Mouse (Mus musculus): ENCODE results near the gene Prelid1. TPM values are rescaled to one million over a fixed set of nuclear protein-coding genes. Genes with fewer than 3 reads are reported as not detected.

The Prelid1 gene
- polyA plus RNA-seq, 2 experiments: 130 to 238 TPM

DNA sequence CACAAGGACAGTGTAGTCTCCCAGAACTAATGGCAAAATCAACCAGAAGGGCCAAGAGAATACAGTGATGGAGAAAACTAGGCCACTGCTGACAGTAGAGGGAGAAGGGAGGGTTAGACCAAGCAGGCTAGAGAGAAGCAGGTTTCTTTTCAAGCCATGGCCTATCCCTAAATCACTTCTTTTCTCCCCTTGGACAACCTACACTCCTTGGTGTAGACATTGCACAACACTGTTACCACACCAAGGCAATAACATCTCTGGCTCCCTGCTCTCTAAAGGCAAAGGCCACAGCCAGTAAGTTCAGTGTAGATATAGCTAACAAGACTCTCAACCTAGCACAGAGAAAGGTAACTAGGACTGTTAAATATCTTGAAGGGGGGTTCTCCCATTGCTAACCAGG lies 40.8 kb downstream of the Prelid1 start:
- TF ChIP-seq CTCF (IDR thresholded peaks at IDR 0.05; ENCODE audit: low read depth) (no peak), EP300 (IDR thresholded peaks at IDR 0.05; ENCODE audit: low read depth) (no peak)
- H3K4me2 ChIP-seq (ENCODE audit: low read depth): peak overlapping the region; percentile 97
- ATAC-seq (ENCODE audit: insufficient read depth) (no peak), DNase-seq (ENCODE audit: low read depth in 3 of 3, low spot score in 3 of 3) (no peak)
- H3K27ac ChIP-seq: no peak overlapping the region; the same call in 1 of the 2 replicates
- H3K4me3 ChIP-seq (ENCODE audit: insufficient read depth in 1 of 2, low read depth in 2 of 2, low read length in 2 of 2): peak overlapping the region; percentile 72 to 99
- no peaks in the 10 kb centered on the region for H3K27me3 ChIP-seq (ENCODE audit: control insufficient read depth, insufficient read depth, low read length)
- H3K36me3 ChIP-seq (replicated peaks; ENCODE audit: control insufficient read depth, insufficient read depth, low read depth): peaks cover 19% of the 10 kb centered on the region
- no peaks in the 10 kb centered on the region for H3K9me3 ChIP-seq (ENCODE audit: control insufficient read depth, low read length)
- peaks cover 12 to 16% of the 10 kb centered on the region in 2 experiments for H3K4me1 ChIP-seq (replicated peaks; ENCODE audit: control insufficient read depth in 2 of 2, insufficient read depth in 2 of 2, low read length in 1 of 2)
- peak overlapping the region; percentile 98 for H3K9ac ChIP-seq (replicated peaks)

GRCm38 (mm10) chr13:55361974-55362452 lies 41.7 kb downstream of the Prelid1 start:
- DNase-seq (ENCODE audit: low read depth in 3 of 3, low spot score in 3 of 3) (peak in 1 of 3 experiments; percentile 16), ATAC-seq (ENCODE audit: insufficient read depth) (peak; percentile 51)
- H3K4me3 ChIP-seq (ENCODE audit: insufficient read depth in 1 of 2, low read depth in 2 of 2, low read length in 2 of 2): peak overlapping the region; percentile 72 to 99
- H3K4me1 ChIP-seq (replicated peaks; ENCODE audit: control insufficient read depth in 2 of 2, insufficient read depth in 2 of 2, low read length in 1 of 2): peaks cover 15 to 16% of the 10 kb centered on the region in 2 experiments
- H3K27ac ChIP-seq: peak overlapping the region; percentile 97
- no peaks in the 10 kb centered on the region for H3K9me3 ChIP-seq (ENCODE audit: control insufficient read depth, low read length)
- no peak for TF ChIP-seq EP300 (IDR thresholded peaks at IDR 0.05; ENCODE audit: low read depth)
- no peak for TF ChIP-seq CTCF (IDR thresholded peaks at IDR 0.05; ENCODE audit: low read depth)
- under 1% methylated on average over 32 of the region's 32 CpGs for WGBS (ENCODE audit: insufficient replicate concordance)
- no peaks in the 10 kb centered on the region for H3K27me3 ChIP-seq (ENCODE audit: control insufficient read depth, insufficient read depth, low read length)
- H3K36me3 ChIP-seq (replicated peaks; ENCODE audit: control insufficient read depth, insufficient read depth, low read depth): peaks cover 19% of the 10 kb centered on the region
- peak overlapping the region; percentile 98 for H3K9ac ChIP-seq (replicated peaks)
- peak overlapping the region; percentile 97 for H3K4me2 ChIP-seq (ENCODE audit: low read depth)

- WGBS (ENCODE audit: insufficient replicate concordance): under 1% methylated on average over 35 of the region's 35 CpGs
These were observed 42.3 kb downstream of the Prelid1 start, which contains the start of gene Lman2 for GRCm38 (mm10) chr13:55362453-55363060. Gene Lman2 (minus strand): TSS chr13:55362783.

GRCm38 (mm10) chr13:55368401-55368800 lies 48.1 kb downstream of the Prelid1 start:
- WGBS (ENCODE audit: insufficient replicate concordance): 70% methylated on average over 7 of the region's 7 CpGs
- H3K4me2 ChIP-seq (ENCODE audit: low read depth): no peak overlapping the region
- no peak for ATAC-seq (ENCODE audit: insufficient read depth)

More at GRCm38 (mm10) chr13:55362453-55363060, 42.3 kb downstream of the Prelid1 start, which contains the start of gene Lman2:
- H3K4me3 ChIP-seq (ENCODE audit: insufficient read depth in 1 of 2, low read depth in 2 of 2, low read length in 2 of 2): peak within 1 kb of the TSS; percentile 72 to 99
- peak within 1 kb of the TSS; percentile 98 for H3K9ac ChIP-seq (replicated peaks)
- DNase-seq (ENCODE audit: low read depth in 3 of 3, low spot score in 3 of 3): peak; percentile 95
- peak within 1 kb of the TSS; percentile 97 for H3K4me2 ChIP-seq (ENCODE audit: low read depth)
- peaks cover 17% of the 10 kb centered on the region for H3K36me3 ChIP-seq (replicated peaks; ENCODE audit: control insufficient read depth, insufficient read depth, low read depth)
- peaks cover 16 to 17% of the 10 kb centered on the region in 2 experiments for H3K4me1 ChIP-seq (replicated peaks; ENCODE audit: control insufficient read depth in 2 of 2, insufficient read depth in 2 of 2, low read length in 1 of 2)
- no peaks in the 10 kb centered on the region for H3K27me3 ChIP-seq (ENCODE audit: control insufficient read depth, insufficient read depth, low read length)
- TF ChIP-seq CTCF (IDR thresholded peaks at IDR 0.05; ENCODE audit: low read depth) (no peak), EP300 (IDR thresholded peaks at IDR 0.05; ENCODE audit: low read depth) (no peak)
- H3K27ac ChIP-seq: peak within 1 kb of the TSS; percentile 97
- no peaks in the 10 kb centered on the region for H3K9me3 ChIP-seq (ENCODE audit: control insufficient read depth, low read length)
- peak; percentile 95 for ATAC-seq (ENCODE audit: insufficient read depth)

GRCm38 (mm10) chr13:55369531-55370114 lies 49.3 kb downstream of the Prelid1 start, which contains the start of gene Rgs14:
Gene Rgs14 (plus strand): TSS chr13:55369732.
- peak; percentile 85 for ATAC-seq (ENCODE audit: insufficient read depth)
- Histone ChIP-seq H3K4me3 (ENCODE audit: insufficient read depth in 1 of 2, low read depth in 2 of 2, low read length in 2 of 2) (peak within 1 kb of the TSS; percentile 31 to 44), H3K27me3 (ENCODE audit: control insufficient read depth, insufficient read depth, low read length) (no peaks in the 10 kb centered on the region), H3K36me3 (replicated peaks; ENCODE audit: control insufficient read depth, insufficient read depth, low read depth) (no peaks in the 10 kb centered on the region), H3K9me3 (ENCODE audit: control insufficient read depth, low read length) (no peaks in the 10 kb centered on the region), H3K4me1 (replicated peaks; ENCODE audit: control insufficient read depth in 2 of 2, insufficient read depth in 2 of 2, low read length in 1 of 2) (peaks cover 24 to 28% of the 10 kb centered on the region in 2 experiments), H3K4me2 (ENCODE audit: low read depth) (peak within 1 kb of the TSS; percentile 59), H3K27ac (no peak within 1 kb of the TSS), H3K9ac (replicated peaks) (peak within 1 kb of the TSS; percentile 6)
- DNase-seq (ENCODE audit: low read depth in 3 of 3, low spot score in 3 of 3): peak in 1 of 3 experiments; percentile 27
- TF ChIP-seq CTCF (IDR thresholded peaks at IDR 0.05; ENCODE audit: low read depth) (no peak), EP300 (IDR thresholded peaks at IDR 0.05; ENCODE audit: low read depth) (no peak)
- 8% methylated on average over 13 of the region's 13 CpGs for WGBS (ENCODE audit: insufficient replicate concordance)

More at GRCm38 (mm10) chr13:55368401-55368800, 48.1 kb downstream of the Prelid1 start:
- H3K4me3 ChIP-seq (ENCODE audit: insufficient read depth in 1 of 2, low read depth in 2 of 2, low read length in 2 of 2): no peak overlapping the region
- no peak overlapping the region for H3K27ac ChIP-seq
- DNase-seq (ENCODE audit: low read depth in 3 of 3, low spot score in 3 of 3): no peak
- H3K27me3 ChIP-seq (ENCODE audit: control insufficient read depth, insufficient read depth, low read length): no peaks in the 10 kb centered on the region
- TF ChIP-seq CTCF (IDR thresholded peaks at IDR 0.05; ENCODE audit: low read depth) (no peak), EP300 (IDR thresholded peaks at IDR 0.05; ENCODE audit: low read depth) (no peak)
- H3K36me3 ChIP-seq (replicated peaks; ENCODE audit: control insufficient read depth, insufficient read depth, low read depth): no peaks in the 10 kb centered on the region
- H3K9ac ChIP-seq (replicated peaks): no peak overlapping the region
- no peaks in the 10 kb centered on the region for H3K9me3 ChIP-seq (ENCODE audit: control insufficient read depth, low read length)
- H3K4me1 ChIP-seq (replicated peaks; ENCODE audit: control insufficient read depth in 2 of 2, insufficient read depth in 2 of 2, low read length in 1 of 2): peaks cover 24 to 28% of the 10 kb centered on the region in 2 experiments

Data from liver, embryonic 14.5 days (tissue).